Mouse (Mus musculus): Measurements from ENCODE around the gene Zfp574.

DNA sequence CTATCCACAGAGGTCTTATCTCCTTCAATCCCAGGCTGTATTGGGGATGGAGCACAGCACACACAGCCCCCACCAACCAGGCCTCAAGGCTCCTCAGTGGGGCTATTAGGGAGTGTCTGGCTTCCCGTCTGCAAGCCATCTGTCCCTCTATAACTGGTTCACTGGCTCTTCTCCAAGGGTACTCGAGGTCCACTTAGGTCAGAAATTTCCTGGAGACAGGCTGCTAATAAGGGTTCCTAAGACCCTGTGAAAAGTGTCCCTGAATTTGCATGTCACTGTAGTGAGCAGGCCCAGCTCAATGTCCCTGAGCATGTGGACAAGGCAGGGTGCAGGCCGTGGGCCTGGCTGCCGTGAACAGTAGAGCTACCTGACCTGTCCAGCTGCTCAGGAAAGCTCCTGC lies 15.4 kb upstream of the Zfp574 start:
- TF ChIP-seq CTCF (IDR thresholded peaks at IDR 0.05) = no peak
- TF ChIP-seq EP300 (IDR thresholded peaks at IDR 0.05) = no peak
